Mouse (Mus musculus) myocyte (in vitro differentiated cells): ENCODE measurements at regions not wholly inside any gene's neighbourhood (a gene's known extent, or its start where the extent isn't known, plus 50 kb on each side); places are given as distances from the start of the nearest gene placed in this dataset.

Source experiments
- CEBPB ChIP-seq: IDR thresholded peaks from 2 replicates; pipeline ENCODE4 v1.6.1; 2011; ENCODE audit warnings: mild to moderate bottlenecking, moderate library complexity; ENCODE audit not compliant: poor library complexity, insufficient read depth, severe bottlenecking
- E2F4 ChIP-seq: IDR thresholded peaks from one replicate; pipeline ENCODE4 v1.6.1; 2011; ENCODE audit warnings: mild to moderate bottlenecking, control low read depth, moderate library complexity; ENCODE audit not compliant: insufficient read depth
- MAX ChIP-seq: IDR thresholded peaks from one replicate; pipeline ENCODE4 v1.6.1; 2011; ENCODE audit warnings: low read depth, mild to moderate bottlenecking, control low read depth
- MYOD1 ChIP-seq, 3 experiments: IDR thresholded peaks; one replicate each; pipeline ENCODE4 v1.6.1; 2011; ENCODE audit warnings: control low read depth in 2 of 3, low read depth in 2 of 3, mild to moderate bottlenecking in 2 of 3, moderate library complexity in 1 of 3; ENCODE audit not compliant: insufficient read length in 2 of 3, control insufficient read depth in 1 of 3
- MYOG ChIP-seq, 3 experiments: IDR thresholded peaks; one replicate each; pipeline ENCODE4 v1.6.1; 2011; ENCODE audit warnings: control low read depth in 2 of 3, low read depth in 2 of 3, mild to moderate bottlenecking in 2 of 3; ENCODE audit not compliant: insufficient read length in 2 of 3, control insufficient read depth in 1 of 3, insufficient read depth in 1 of 3
- POLR2A ChIP-seq: IDR thresholded peaks from one replicate; pipeline ENCODE4 v1.6.1; 2011; ENCODE audit warnings: low read depth, mild to moderate bottlenecking, control low read depth, moderate library complexity; ENCODE audit not compliant: insufficient read length
- POLR2AphosphoS2 ChIP-seq: IDR thresholded peaks from one replicate; pipeline ENCODE4 v1.6.1; 2011; ENCODE audit warnings: low read depth, control low read depth; ENCODE audit not compliant: insufficient read length
- REST ChIP-seq: IDR thresholded peaks from one replicate; pipeline ENCODE4 v1.6.1; 2011; ENCODE audit warnings: mild to moderate bottlenecking, control low read depth, moderate library complexity; ENCODE audit not compliant: insufficient read depth, insufficient read length
- SRF ChIP-seq: IDR thresholded peaks from one replicate; pipeline ENCODE4 v1.6.1; 2011; ENCODE audit warnings: low read depth; ENCODE audit not compliant: control insufficient read depth, insufficient read length
- TCF12 ChIP-seq: IDR thresholded peaks from one replicate; pipeline ENCODE4 v1.6.1; 2011; ENCODE audit warnings: mild to moderate bottlenecking, control low read depth; ENCODE audit not compliant: poor library complexity, insufficient read depth, severe bottlenecking
- TCF3 ChIP-seq: IDR thresholded peaks from one replicate; pipeline ENCODE4 v1.6.1; 2011; ENCODE audit warnings: low read depth, control low read depth; ENCODE audit not compliant: insufficient read length
- USF1 ChIP-seq: IDR thresholded peaks from one replicate; pipeline ENCODE4 v1.6.1; 2011; ENCODE audit warnings: low read depth, mild to moderate bottlenecking, control low read depth, moderate library complexity

DNA sequence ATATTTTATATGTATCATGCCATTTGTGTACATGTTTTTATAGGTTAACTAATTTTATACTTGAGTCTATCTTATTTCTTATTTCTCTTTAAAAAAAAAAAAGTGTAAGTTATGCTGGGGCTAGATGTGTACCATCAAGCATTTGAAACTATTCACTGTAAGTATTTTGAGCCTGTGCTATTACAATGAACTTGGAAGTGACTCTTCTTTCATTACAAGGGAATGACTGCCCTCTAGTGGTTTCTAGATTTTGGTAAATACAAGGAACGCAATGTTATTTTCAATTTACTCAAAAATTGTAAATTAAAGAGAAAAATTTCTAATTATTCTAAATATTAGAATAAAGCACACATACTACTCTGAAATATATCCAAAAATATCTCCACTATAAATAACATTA is 197.1 kb upstream of the Manea start:
- TF ChIP-seq TCF12, result no peak
- TF ChIP-seq POLR2A, result no peak
- no peak for TF ChIP-seq SRF
- TF ChIP-seq CEBPB, result no peak
- TF ChIP-seq POLR2AphosphoS2, result no peak
- no peak for TF ChIP-seq MYOG (IDR thresholded peaks at IDR 0.05; ENCODE audit: control insufficient read depth in 1 of 3, insufficient read depth in 1 of 3, insufficient read length in 2 of 3, low read depth in 2 of 3)
- no peak for TF ChIP-seq MYOD1 (IDR thresholded peaks at IDR 0.05; ENCODE audit: control insufficient read depth in 1 of 3, insufficient read length in 2 of 3, low read depth in 2 of 3)
- TF ChIP-seq E2F4, result no peak
- no peak for TF ChIP-seq TCF3
- TF ChIP-seq MAX, result no peak
- no peak for TF ChIP-seq USF1
- no peak for TF ChIP-seq REST
